Mouse (Mus musculus) lung, postnatal 0 days (tissue): ENCODE measurements around the gene Ntrk3.

ENCODE experiments used
- CTCF ChIP-seq: IDR thresholded peaks from 2 replicates; pipeline ENCODE4 v1.5.1; 2016; ENCODE audit warnings: antibody characterized with exemption, mild to moderate bottlenecking
- EP300 ChIP-seq: IDR thresholded peaks from 2 replicates; pipeline ENCODE4 v1.6.1; 2016; ENCODE audit warnings: antibody characterized with exemption, mild to moderate bottlenecking, control low read depth

GRCm38 (mm10) chr7:78548721-78549120 lies 189.1 kb downstream of the Ntrk3 start:
- no peak for TF ChIP-seq CTCF
- no peak for TF ChIP-seq EP300
